Mouse (Mus musculus): ENCODE results near the gene Mdm1. TPM values are rescaled to one million over a fixed set of nuclear protein-coding genes. Genes with fewer than 3 reads are reported as not detected.

Mdm1 gene
- 1.2 and 1.5 TPM in 2 replicates for polyA plus RNA-seq (2012; rRNA removed)

DNA sequence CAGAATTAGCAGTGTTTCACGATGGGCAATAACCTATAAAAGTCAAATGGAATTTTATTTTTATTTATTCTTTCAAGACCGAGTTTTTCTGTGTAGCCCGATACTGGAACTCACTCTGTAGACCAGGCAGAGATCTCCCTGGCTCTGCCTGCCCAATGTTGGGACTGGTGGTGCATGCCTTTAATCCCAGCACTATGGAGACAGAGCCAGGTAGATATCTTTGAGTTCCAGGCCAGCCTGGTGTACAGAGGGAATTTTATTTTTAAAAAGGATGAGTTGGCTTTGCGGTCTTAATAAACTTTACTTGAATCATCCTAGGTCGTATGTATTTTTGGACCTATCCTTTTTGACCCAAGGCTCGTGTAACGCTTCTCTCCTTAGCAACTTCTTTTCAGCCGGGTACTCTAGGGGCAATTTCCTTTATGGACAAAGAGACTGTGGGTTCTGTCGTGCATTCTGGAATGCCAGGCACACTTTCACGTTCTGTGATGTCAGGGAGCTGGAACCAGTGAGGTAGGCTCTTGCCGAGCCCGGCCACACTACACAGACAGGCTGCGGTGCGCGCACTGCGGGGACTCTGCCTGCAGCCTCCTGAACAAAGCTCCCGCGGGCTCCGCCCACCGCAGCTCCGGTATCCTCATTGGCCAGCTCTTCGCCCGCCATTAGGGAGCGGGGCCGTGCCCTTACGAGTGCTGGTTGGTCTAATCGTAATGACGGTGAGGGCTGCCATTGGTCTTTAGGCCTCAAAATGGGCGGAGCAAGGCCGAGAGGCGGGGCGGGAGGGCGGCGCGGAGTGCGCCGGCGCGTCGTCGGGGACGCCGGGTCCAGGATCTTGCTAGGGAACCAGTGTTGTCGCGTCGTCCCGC is at the start of gene Mdm1:
Gene Mdm1, plus strand, starts transcription at position 794 of the 866 bp plus-strand sequence.

GRCm38 (mm10) chr10:118204642-118205041 is 63.0 kb downstream of the Mdm1 start, which contains the start of gene Il22:
Il22 (plus strand) TSS chr10:118204942.

Other genes starting within 250 kb of the Mdm1 start
- not detected in 2 replicates for gene Il22, start 63.1 kb downstream of the Mdm1 start, polyA plus RNA-seq (2012; rRNA removed)
- not detected in 2 replicates for gene Gm32717, start 99.0 kb downstream of the Mdm1 start, polyA plus RNA-seq (2012; rRNA removed)
- gene Gm32802, start 116.9 kb downstream of the Mdm1 start, polyA plus RNA-seq (2012; rRNA removed), result not detected in 2 replicates
- not detected in 2 replicates for gene Iltifb, start 153.2 kb downstream of the Mdm1 start, polyA plus RNA-seq (2012; rRNA removed)
- not detected in 2 replicates for gene Gm9040, start 185.2 kb downstream of the Mdm1 start, polyA plus RNA-seq (2012; rRNA removed)
- not detected in 2 replicates for gene Gm9044, start 190.6 kb downstream of the Mdm1 start, polyA plus RNA-seq (2012; rRNA removed)
- not detected in 2 replicates for gene Gm9045, start 196.0 kb downstream of the Mdm1 start, polyA plus RNA-seq (2012; rRNA removed)
- not detected in 2 replicates for gene Gm9046, start 201.4 kb downstream of the Mdm1 start, polyA plus RNA-seq (2012; rRNA removed)
- not detected in 2 replicates for gene Gm9048, start 206.9 kb downstream of the Mdm1 start, polyA plus RNA-seq (2012; rRNA removed)
- gene Gm9049, start 212.3 kb downstream of the Mdm1 start, polyA plus RNA-seq (2012; rRNA removed), result not detected in 2 replicates

Measured in colon, adult 2 months (tissue).